Mouse (Mus musculus) macrophage (primary cell): ENCODE measurements around the gene Gm10188. TPM values are rescaled to one million over a fixed set of nuclear protein-coding genes. Genes with fewer than 3 reads are reported as not detected.

ENCODE experiments used
- H3K27ac ChIP-seq: fragments of 350-480 bp; formaldehyde crosslinking; 2 replicates; pipeline ENCODE4 v1.9.0; 2021
- H3K36me3 ChIP-seq: fragments of 350-480 bp; formaldehyde crosslinking; 2 replicates; pipeline ENCODE4 v1.9.0; 2021; ENCODE audit errors: inconsistent target
- H3K4me3 ChIP-seq: fragments of 350-480 bp; formaldehyde crosslinking; 2 replicates; pipeline ENCODE4 v1.9.0; 2021; ENCODE audit errors: inconsistent target
- H3K79me2 ChIP-seq: fragments of 350-480 bp; formaldehyde crosslinking; 2 replicates; pipeline ENCODE4 v1.9.0; 2021; ENCODE audit errors: inconsistent target
- WGBS: methylation state at CpG from one replicate; pipeline ENCODE4 v1.1.7; 2026; ENCODE audit warnings: inconsistent platforms; ENCODE audit not compliant: missing documents; 5-methylcytosine and 5-hydroxymethylcytosine counted together
- polyA plus RNA-seq: library from polyadenylated mRNA; stranded (reverse); fragments of 250-400 nt; gene quantifications from 3 replicates; pipeline ENCODE4 v1.2.4, GENCODE M21; 2018; ENCODE audit warnings: inconsistent platforms

The Gm10188 gene
- polyA plus RNA-seq, 1 experiment from 2014 or later: not detected

DNA sequence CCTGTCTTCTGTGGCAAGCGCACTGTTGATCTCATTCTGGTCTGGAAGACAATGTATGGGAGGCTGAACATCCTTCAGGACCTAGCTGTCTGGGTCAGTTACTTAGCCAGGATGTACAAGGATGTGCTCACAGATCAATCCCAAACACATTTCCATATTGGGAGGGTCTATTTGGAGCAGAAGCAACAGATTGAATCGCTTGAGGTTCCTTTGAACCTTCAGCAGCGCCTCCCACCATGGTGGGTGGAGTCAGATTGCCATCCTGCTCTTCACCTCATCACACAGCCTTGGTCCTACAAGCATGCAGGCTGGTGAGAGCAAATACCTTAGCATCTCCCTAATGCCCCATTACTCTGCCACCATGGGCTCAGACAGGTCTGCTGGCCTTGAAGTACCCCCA lies 35.8 kb downstream of the Gm10188 start:
- H3K36me3 ChIP-seq: no peaks in the 10 kb centered on the region
- no peaks in the 10 kb centered on the region for H3K79me2 ChIP-seq
- WGBS: 68% methylated on average over 3 of the region's 3 CpGs
- H3K27ac ChIP-seq: no peak overlapping the region
- H3K4me3 ChIP-seq: no peak overlapping the region

- H3K79me2 ChIP-seq: no peaks in the 10 kb centered on the region
- no peaks in the 10 kb centered on the region for H3K36me3 ChIP-seq
- no peak overlapping the region for H3K4me3 ChIP-seq
- WGBS: 41% methylated on average over 16 of the region's 16 CpGs
- H3K27ac ChIP-seq: no peak overlapping the region
These were observed 37.5 kb downstream of the Gm10188 start for GRCm38 (mm10) chr1:132191786-132192680.

GRCm38 (mm10) chr1:132191093-132191785 lies 38.3 kb downstream of the Gm10188 start, which contains the start of the genes Lemd1 and AC124108.1:
TSS of gene Lemd1 (plus strand) at chr1:132191431.
TSS of gene AC124108.1 (plus strand) at chr1:132191457.
- H3K36me3 ChIP-seq: no peaks in the 10 kb centered on the region
- no peaks in the 10 kb centered on the region for H3K79me2 ChIP-seq
- 8% methylated on average over 33 of the region's 34 CpGs for WGBS
- H3K4me3 ChIP-seq: no peak within 1 kb of the TSS
- H3K27ac ChIP-seq: no peak within 1 kb of the TSS

DNA sequence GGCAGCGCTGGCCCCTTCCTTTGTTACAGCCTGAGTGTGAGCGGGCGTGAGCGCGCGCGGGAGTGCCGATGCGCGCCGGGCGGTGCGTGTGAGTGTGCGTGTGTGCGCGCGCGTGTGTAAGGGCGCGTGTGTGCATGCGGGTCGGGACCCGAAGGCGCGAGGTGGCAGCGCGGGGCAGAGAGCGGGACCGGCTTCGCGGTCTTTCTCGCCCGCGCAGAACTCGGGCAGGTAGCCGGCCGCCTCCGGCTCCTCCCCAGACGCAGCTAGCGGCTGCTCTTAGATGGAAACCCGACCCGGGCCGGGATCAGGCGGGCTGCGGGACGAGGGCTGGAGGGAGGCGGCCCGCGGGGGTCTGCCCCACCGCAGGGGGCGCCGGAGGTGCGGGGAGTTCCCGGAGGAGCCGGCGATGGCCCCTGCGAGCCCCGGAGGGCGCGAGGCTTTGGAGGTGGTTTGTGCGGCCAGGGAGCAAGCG lies 38.9 kb downstream of the Gm10188 start:
- H3K4me3 ChIP-seq: no peak overlapping the region
- H3K36me3 ChIP-seq: no peaks in the 10 kb centered on the region
- no peak overlapping the region for H3K27ac ChIP-seq
- 1% methylated on average over 58 of the region's 62 CpGs for WGBS
- H3K79me2 ChIP-seq: no peaks in the 10 kb centered on the region

- H3K36me3 ChIP-seq: no peaks in the 10 kb centered on the region
- WGBS: 1% methylated on average over 45 of the region's 50 CpGs
- H3K4me3 ChIP-seq: no peak overlapping the region
- H3K27ac ChIP-seq: no peak overlapping the region
- no peaks in the 10 kb centered on the region for H3K79me2 ChIP-seq
These were observed 39.5 kb downstream of the Gm10188 start for GRCm38 (mm10) chr1:132190040-132190513.

- WGBS: 15% methylated on average over 4 of the region's 4 CpGs
- no peaks in the 10 kb centered on the region for H3K79me2 ChIP-seq
- no peak overlapping the region for H3K4me3 ChIP-seq
- no peak overlapping the region for H3K27ac ChIP-seq
- H3K36me3 ChIP-seq: no peaks in the 10 kb centered on the region
These were observed 40.3 kb downstream of the Gm10188 start for GRCm38 (mm10) chr1:132189231-132189630.

GRCm38 (mm10) chr1:132188442-132189066 lies 41.0 kb downstream of the Gm10188 start:
- Histone ChIP-seq H3K4me3 (no peak overlapping the region), H3K36me3 (no peaks in the 10 kb centered on the region), H3K27ac (no peak overlapping the region), H3K79me2 (no peaks in the 10 kb centered on the region)
- 51% methylated on average over 9 of the region's 9 CpGs for WGBS

GRCm38 (mm10) chr1:132186303-132186702 lies 43.3 kb downstream of the Gm10188 start:
- no peaks in the 10 kb centered on the region for H3K79me2 ChIP-seq
- H3K4me3 ChIP-seq: no peak overlapping the region
- WGBS: 83% methylated on average over 4 of the region's 4 CpGs
- no peak overlapping the region for H3K27ac ChIP-seq
- no peaks in the 10 kb centered on the region for H3K36me3 ChIP-seq

Other genes with a start within 250 kb of the Gm10188 start
- gene Elk4, start 222.2 kb downstream of the Gm10188 start, polyA plus RNA-seq: 17.7 to 25.3 TPM (median 23.4 TPM) in 3 replicates
- gene Mfsd4a, start 161.7 kb downstream of the Gm10188 start, polyA plus RNA-seq: 0.13 TPM in 1 of 3 replicates, not detected in the others
- 71.8 to 165 TPM (median 102 TPM) in 3 replicates for gene Cdk18, start 90.1 kb downstream of the Gm10188 start, polyA plus RNA-seq
- gene Lemd1, start 38.3 kb downstream of the Gm10188 start, polyA plus RNA-seq: not detected in 3 replicates
- not detected in 3 replicates for gene AC124108.1, start 38.3 kb downstream of the Gm10188 start, polyA plus RNA-seq
- not detected in 3 replicates for gene Klhdc8a, start 68.9 kb upstream of the Gm10188 start, polyA plus RNA-seq
- gene Nuak2, start 86.4 kb upstream of the Gm10188 start, polyA plus RNA-seq: 12.2 to 19.5 TPM (median 16.2 TPM) in 3 replicates
- 2.6 to 6.5 TPM (median 2.9 TPM) in 3 replicates for gene Tmcc2, start 161.5 kb upstream of the Gm10188 start, polyA plus RNA-seq
- 9.6 to 14.6 TPM (median 10.1 TPM) in 3 replicates for gene Dstyk, start 187.8 kb upstream of the Gm10188 start, polyA plus RNA-seq
- 31.0 to 43.9 TPM (median 43.1 TPM) in 3 replicates for gene Rbbp5, start 247.6 kb upstream of the Gm10188 start, polyA plus RNA-seq